Mouse (Mus musculus) brain, embryonic 18.5 days (tissue): ENCODE measurements around the gene Pde4c.
A peak's percentile ranks its signal among the peaks of the same experiment; 100 is the strongest.

Source experiments
- DNase-seq: peaks from one replicate; pipeline ENCODE4 v3.0.0-alpha.2; 2012; ENCODE audit warnings: low read depth, low spot score

The Pde4c gene

GRCm38 (mm10) chr8:70697366-70698250 lies 25.9 kb upstream of the Pde4c start:
- DNase-seq: no peak

- peak; percentile 95 for DNase-seq
Observed at GRCm38 (mm10) chr8:70698310-70699109, 25.0 kb upstream of the Pde4c start, which contains the start of gene Jund. Jund (plus strand) TSS chr8:70698949.

- no peak for DNase-seq
Observed at GRCm38 (mm10) chr8:70699116-70699833, 24.2 kb upstream of the Pde4c start.

GRCm38 (mm10) chr8:70699834-70700554 lies 23.5 kb upstream of the Pde4c start:
- no peak for DNase-seq

- peak; percentile 82 for DNase-seq
Observed at GRCm38 (mm10) chr8:70700555-70700922, 23.0 kb upstream of the Pde4c start.

GRCm38 (mm10) chr8:70701048-70701981 lies 22.2 kb upstream of the Pde4c start:
- DNase-seq: no peak

- no peak for DNase-seq
Observed at GRCm38 (mm10) chr8:70701982-70702841, 21.3 kb upstream of the Pde4c start.

- no peak for DNase-seq
Observed at GRCm38 (mm10) chr8:70702842-70703182, 20.7 kb upstream of the Pde4c start.

- DNase-seq: no peak
Observed at GRCm38 (mm10) chr8:70703287-70703686, 20.2 kb upstream of the Pde4c start, which contains the start of gene Iqcn. Iqcn (plus strand) TSS chr8:70703457.

GRCm38 (mm10) chr8:70708281-70708680 lies 15.2 kb upstream of the Pde4c start:
- DNase-seq: no peak

GRCm38 (mm10) chr8:70709794-70710193 lies 13.7 kb upstream of the Pde4c start:
- no peak for DNase-seq

- no peak for DNase-seq
Observed at GRCm38 (mm10) chr8:70710296-70710695, 13.2 kb upstream of the Pde4c start.

GRCm38 (mm10) chr8:70711041-70711440 lies 12.5 kb upstream of the Pde4c start:
- no peak for DNase-seq

GRCm38 (mm10) chr8:70713991-70714390 lies 9.5 kb upstream of the Pde4c start:
- DNase-seq: no peak

GRCm38 (mm10) chr8:70715086-70715485 lies 8.4 kb upstream of the Pde4c start:
- DNase-seq: no peak

GRCm38 (mm10) chr8:70716521-70717400 lies 6.8 kb upstream of the Pde4c start:
- DNase-seq: no peak

- DNase-seq: no peak
Observed at GRCm38 (mm10) chr8:70718297-70718696, 5.2 kb upstream of the Pde4c start, which contains the start of gene Gm3336. Gm3336 (plus strand) TSS chr8:70718543.

- DNase-seq: no peak
Observed at GRCm38 (mm10) chr8:70719796-70720270, 3.7 kb upstream of the Pde4c start.
